Mouse (Mus musculus) lung, embryonic 16.5 days (tissue): ENCODE results near the gene Sec14l1. TPM values are rescaled to one million over a fixed set of nuclear protein-coding genes. Genes with fewer than 3 reads are reported as not detected.
A peak's percentile ranks its signal among the peaks of the same experiment; 100 is the strongest.

ENCODE experiments used
- ATAC-seq: fragments of 200-750 bp; cut with Nextera tagmentation; 2 replicates; pipeline ENCODE4 v1.8.0; 2017; ENCODE audit warnings: low read depth, mild to moderate bottlenecking, moderate library complexity
- H3K27ac ChIP-seq: fragments of 300-500 bp; sonication (generic); 2 replicates; pipeline ENCODE4 v1.5.1; 2014; ENCODE audit warnings: mild to moderate bottlenecking, control low read depth, low read length
- H3K27me3 ChIP-seq: fragments of 300-500 bp; sonication (generic); 2 replicates; pipeline ENCODE4 v1.6.1; 2014; ENCODE audit warnings: low read depth, low read length, mixed read lengths; ENCODE audit not compliant: control insufficient read depth, insufficient read depth
- H3K36me3 ChIP-seq: fragments of 300-500 bp; sonication (generic); 2 replicates; pipeline ENCODE4 v1.6.1; 2014; ENCODE audit warnings: low read length; ENCODE audit not compliant: control insufficient read depth, insufficient read depth
- H3K4me1 ChIP-seq: fragments of 300-500 bp; sonication (generic); replicated peaks from 2 replicates; pipeline ENCODE4 v1.6.1; 2014; ENCODE audit warnings: low read length, mixed read lengths; ENCODE audit not compliant: control insufficient read depth, insufficient read depth
- H3K4me2 ChIP-seq: fragments of 300-500 bp; sonication (generic); 2 replicates; pipeline ENCODE4 v1.6.1; 2014; ENCODE audit warnings: low read depth, low read length, control low read depth
- H3K4me3 ChIP-seq: fragments of 300-500 bp; sonication (generic); 2 replicates; pipeline ENCODE4 v1.5.1; 2014; ENCODE audit warnings: mild to moderate bottlenecking, low read length, control low read depth
- H3K9ac ChIP-seq: fragments of 300-500 bp; sonication (generic); 2 replicates; pipeline ENCODE4 v1.6.1; 2014; ENCODE audit warnings: low read length, control low read depth
- H3K9me3 ChIP-seq: fragments of 300-500 bp; sonication (generic); 2 replicates; pipeline ENCODE4 v1.6.1; 2016; ENCODE audit warnings: low read length; ENCODE audit not compliant: control insufficient read depth
- WGBS: fragments of 180-500 bp; shearing (Covaris S2); extraction: QIAGEN DNeasy Blood & Tissue Kit; methylation state at CpG from one replicate; pipeline ENCODE4 v1.1.7; 2014; 5-methylcytosine and 5-hydroxymethylcytosine counted together
- polyA plus RNA-seq: library from polyadenylated mRNA; unstranded; fragments of >200 nt; fragmentation: Nextera tagmentation; extraction: Ambion mirVana; gene quantifications from 2 replicates; pipeline ENCODE4 v1.2.1, GENCODE M21; 2015

Gene Sec14l1
- polyA plus RNA-seq, 1 experiment from 2014 or later: 76.5 TPM

DNA sequence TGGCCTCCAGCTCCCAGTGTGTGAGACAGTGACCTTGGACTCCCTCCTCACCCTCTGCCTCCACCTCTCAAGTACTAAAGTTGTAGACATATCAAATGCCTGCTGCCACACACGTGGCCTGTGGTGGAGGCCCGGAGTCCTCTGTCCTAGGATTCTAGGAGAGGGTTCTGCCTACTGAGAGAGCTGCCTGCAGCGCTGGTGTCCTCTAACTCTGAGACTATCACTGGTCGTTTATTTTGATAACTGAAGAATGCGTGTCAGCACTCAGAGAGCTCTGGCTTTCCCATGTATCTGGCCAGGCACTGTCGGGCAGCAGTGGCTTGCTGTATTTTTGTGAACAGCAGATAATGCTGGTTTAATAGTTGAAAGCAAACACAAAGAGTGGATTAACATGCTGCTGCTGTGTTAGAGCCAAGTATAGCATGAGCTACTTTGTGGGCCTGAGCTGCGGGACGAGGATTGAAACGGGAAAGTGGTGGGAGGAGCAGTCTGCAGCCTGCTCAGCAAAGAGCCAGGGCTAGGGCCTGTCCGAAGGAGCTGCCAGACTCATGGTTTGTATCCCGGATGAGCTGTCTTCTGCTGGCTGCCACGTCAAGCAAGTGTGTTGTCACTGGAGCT is 13.1 kb downstream of the Sec14l1 start:
- ATAC-seq: peak; percentile 69
- no peak overlapping the region for H3K4me3 ChIP-seq
- no peak overlapping the region for H3K9ac ChIP-seq
- H3K27ac ChIP-seq: peak overlapping the region; percentile 72
- no peaks in the 10 kb centered on the region for H3K27me3 ChIP-seq
- no peaks in the 10 kb centered on the region for H3K9me3 ChIP-seq
- 16% methylated on average over 12 of the region's 12 CpGs for WGBS
- H3K4me1 ChIP-seq: peaks cover 46% of the 10 kb centered on the region
- H3K4me2 ChIP-seq: no peak overlapping the region
- 0 out of 2 replicates have a peak, but pooled peaks cover 6% of the 10 kb centered on the region for H3K36me3 ChIP-seq

DNA sequence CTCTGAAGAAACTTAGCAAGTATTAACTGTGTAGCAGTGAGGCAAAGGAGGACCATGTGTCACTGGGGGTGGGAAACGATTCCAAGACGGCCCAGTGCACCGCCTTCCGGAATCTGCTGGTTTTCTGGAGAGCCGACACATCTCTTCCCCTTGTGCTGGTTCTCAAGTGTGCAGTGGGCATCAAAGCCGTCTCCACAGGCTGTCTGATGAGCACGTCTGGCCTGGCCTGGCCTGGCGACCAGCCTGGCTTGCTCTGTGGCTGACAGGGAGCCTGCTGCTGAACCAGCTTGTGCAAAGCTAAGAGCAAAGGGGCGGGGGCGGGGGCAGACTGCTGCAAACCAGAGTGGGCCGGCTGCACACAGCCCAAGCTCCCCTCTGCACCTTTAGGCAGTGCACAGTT is 14.5 kb downstream of the Sec14l1 start:
- H3K9ac ChIP-seq: peak overlapping the region; percentile 33; the same call in 1 of the 2 replicates

DNA sequence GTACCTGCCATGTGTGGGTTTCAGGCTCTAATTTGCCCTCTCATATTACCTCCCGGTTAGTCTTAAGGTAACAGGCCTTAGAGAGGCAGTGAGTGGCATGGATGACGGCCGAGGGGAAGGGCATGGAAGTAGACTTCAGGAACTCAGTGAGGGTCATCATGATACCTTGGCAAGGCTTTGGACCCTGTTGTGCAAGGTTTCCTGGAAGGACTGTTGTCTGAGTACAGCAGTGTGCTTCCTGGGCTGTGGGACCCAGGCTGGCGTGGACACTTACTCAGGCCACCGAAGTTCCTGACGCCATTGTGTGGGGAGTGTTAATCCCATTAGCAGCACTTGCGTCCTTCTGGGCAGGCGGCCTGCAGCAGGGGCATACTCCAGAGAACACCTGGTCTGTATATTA is 15.1 kb downstream of the Sec14l1 start:
- no peak for ATAC-seq
- H3K27ac ChIP-seq: no peak overlapping the region; the same call in 1 of the 2 replicates
- peaks cover 48% of the 10 kb centered on the region for H3K4me1 ChIP-seq
- WGBS: 74% methylated on average over 8 of the region's 8 CpGs
- H3K4me2 ChIP-seq: no peak overlapping the region
- no peaks in the 10 kb centered on the region for H3K9me3 ChIP-seq
- H3K27me3 ChIP-seq: no peaks in the 10 kb centered on the region
- H3K9ac ChIP-seq: peak overlapping the region; percentile 33
- H3K36me3 ChIP-seq: 0 out of 2 replicates have a peak, but pooled peaks cover 6% of the 10 kb centered on the region
- no peak overlapping the region for H3K4me3 ChIP-seq

More for the DNA sequence above, 14.5 kb downstream of the Sec14l1 start:
- Histone ChIP-seq H3K4me3 (no peak overlapping the region), H3K36me3 (0 out of 2 replicates have a peak, but pooled peaks cover 6% of the 10 kb centered on the region), H3K4me1 (peaks cover 42% of the 10 kb centered on the region), H3K27ac (no peak overlapping the region), H3K4me2 (no peak overlapping the region), H3K9me3 (no peaks in the 10 kb centered on the region), H3K27me3 (no peaks in the 10 kb centered on the region)
- 46% methylated on average over 11 of the region's 11 CpGs for WGBS
- peak; percentile 21; the same call in 1 of the 2 replicates for ATAC-seq

DNA sequence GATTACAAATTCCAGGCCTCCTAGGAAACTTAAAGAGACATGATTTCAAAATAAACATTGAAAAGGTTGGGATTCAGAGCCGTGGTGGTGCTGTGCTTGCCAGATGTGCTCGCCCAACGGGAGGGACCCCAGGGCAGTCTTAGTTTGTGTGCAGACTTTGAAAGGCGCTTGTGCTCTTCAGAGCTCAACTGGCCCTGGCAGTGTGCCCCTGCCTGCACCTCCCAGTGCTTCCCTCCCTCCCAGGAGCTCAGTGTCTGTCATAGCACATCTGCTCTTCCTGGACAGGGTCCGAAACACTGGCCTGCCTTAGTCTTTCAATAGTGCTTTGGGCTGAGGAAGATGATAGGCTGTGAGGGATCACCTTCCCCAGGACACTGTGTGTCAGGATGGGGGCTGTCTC is 15.9 kb downstream of the Sec14l1 start:
- no peak overlapping the region for H3K4me2 ChIP-seq
- WGBS: 32% methylated on average over 5 of the region's 5 CpGs
- peak; percentile 21; the same call in 1 of the 2 replicates for ATAC-seq
- H3K4me1 ChIP-seq: peaks cover 56% of the 10 kb centered on the region
- no peak overlapping the region; the same call in 1 of the 2 replicates for H3K9ac ChIP-seq
- peak overlapping the region; percentile 36 for H3K27ac ChIP-seq
- H3K9me3 ChIP-seq: no peaks in the 10 kb centered on the region
- no peak overlapping the region for H3K4me3 ChIP-seq
- H3K27me3 ChIP-seq: no peaks in the 10 kb centered on the region
- 0 out of 2 replicates have a peak, but pooled peaks cover 2% of the 10 kb centered on the region for H3K36me3 ChIP-seq

DNA sequence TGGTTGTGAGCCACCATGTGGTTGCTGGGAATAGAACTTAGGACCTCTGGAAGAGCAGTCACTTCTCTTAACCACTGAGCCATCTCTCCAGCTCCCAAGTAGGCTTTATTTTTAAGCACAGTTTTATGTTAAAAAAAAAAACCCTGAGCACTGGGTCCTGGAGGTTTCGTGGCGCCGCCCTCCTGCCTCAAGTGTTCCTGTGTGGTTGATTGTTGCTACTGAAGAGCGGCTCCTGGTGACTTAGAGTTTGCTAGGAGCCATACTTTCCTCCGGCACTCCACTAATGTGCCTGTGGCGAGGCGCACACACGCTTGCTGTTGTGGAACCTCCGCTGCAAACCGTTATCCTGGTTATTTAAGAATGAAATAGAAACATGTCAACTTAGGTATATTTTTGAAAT is 16.5 kb downstream of the Sec14l1 start:
- H3K9ac ChIP-seq: no peak overlapping the region
- H3K4me2 ChIP-seq: no peak overlapping the region
- no peaks in the 10 kb centered on the region for H3K36me3 ChIP-seq
- H3K9me3 ChIP-seq: no peaks in the 10 kb centered on the region
- H3K27ac ChIP-seq: no peak overlapping the region
- H3K4me3 ChIP-seq: no peak overlapping the region
- no peaks in the 10 kb centered on the region for H3K27me3 ChIP-seq
- no peak for ATAC-seq
- H3K4me1 ChIP-seq: peaks cover 57% of the 10 kb centered on the region
- 86% methylated on average over 10 of the region's 10 CpGs for WGBS

DNA sequence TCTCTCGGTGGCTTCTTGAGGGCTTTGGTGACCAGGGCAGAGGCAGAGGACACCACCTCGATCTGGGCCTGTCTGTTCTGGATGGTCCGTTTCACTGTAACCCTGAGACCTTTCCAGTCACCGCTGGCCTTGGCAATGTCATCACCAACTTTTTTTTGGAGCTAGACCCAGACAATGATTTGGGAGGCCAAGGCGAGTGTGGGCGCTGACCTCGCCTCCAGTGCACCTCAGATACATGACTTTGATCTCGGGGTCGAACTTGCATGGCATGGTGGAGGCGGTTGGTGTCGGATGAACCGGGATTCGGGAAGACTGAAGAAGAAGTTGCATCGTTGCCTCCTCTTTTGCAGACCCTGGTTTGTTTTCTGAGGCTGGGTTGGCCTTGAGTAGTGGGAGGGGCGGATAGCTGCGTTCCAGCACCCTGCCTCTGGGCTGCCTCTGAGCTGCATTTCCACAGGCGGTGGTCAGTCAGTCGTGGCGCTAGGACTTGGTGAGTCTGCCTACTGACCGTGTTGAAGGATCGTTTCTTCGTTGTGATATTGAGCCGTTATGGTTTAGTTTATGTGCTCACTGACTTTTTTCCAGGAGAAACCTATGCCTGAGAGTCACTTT is 19.9 kb downstream of the Sec14l1 start:
- no peak overlapping the region for H3K4me3 ChIP-seq
- peak overlapping the region; percentile 52 for H3K27ac ChIP-seq
- H3K4me2 ChIP-seq: no peak overlapping the region; the same call in 1 of the 2 replicates
- peak; percentile 42; the same call in 1 of the 2 replicates for ATAC-seq
- H3K9me3 ChIP-seq: no peaks in the 10 kb centered on the region
- H3K9ac ChIP-seq: no peak overlapping the region; the same call in 1 of the 2 replicates
- no peaks in the 10 kb centered on the region for H3K27me3 ChIP-seq
- H3K36me3 ChIP-seq: no peaks in the 10 kb centered on the region
- H3K4me1 ChIP-seq: peaks cover 32% of the 10 kb centered on the region
- WGBS: 59% methylated on average over 23 of the region's 23 CpGs

DNA sequence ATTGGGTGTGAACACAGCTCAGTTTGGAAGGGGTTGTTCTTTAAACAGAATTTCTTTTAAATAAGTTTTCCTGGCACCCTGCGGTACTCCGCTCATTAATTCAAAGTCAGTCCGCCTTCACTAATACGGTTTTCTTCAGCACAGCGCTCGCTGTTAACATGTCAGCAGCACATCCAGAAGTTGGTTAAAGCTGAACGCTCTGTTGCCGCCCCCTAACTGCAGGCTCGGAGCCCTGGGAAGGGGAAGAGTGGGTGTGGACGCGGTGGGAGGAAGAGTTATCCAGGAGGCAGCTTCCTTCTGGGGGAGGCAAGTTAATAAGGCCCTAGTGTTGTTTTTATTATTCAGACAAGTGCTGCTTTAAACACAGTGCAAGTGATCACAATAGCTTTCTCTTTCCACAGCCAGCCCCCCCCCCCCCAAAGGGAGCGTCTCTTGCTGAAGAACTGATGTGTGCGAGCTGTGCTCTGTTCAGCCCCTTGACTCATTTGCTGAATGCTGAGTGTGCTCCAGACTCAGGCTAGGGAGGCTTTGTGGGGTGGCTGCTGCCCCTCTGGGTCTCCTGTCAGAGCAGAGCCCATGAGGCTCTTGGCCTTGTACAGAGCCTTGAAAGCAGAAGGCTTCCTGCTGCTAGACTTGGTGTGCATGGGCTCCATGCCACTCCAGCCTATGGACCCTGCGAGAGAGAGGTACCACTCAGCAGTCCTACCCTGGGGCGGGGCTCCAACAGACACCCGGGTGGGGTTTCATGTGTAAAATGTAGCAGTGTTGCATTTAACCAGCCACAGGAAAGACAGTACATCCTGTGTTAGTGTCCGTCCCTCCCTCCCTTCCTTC is 20.7 kb downstream of the Sec14l1 start:
- WGBS: 35% methylated on average over 17 of the region's 17 CpGs
- no peaks in the 10 kb centered on the region for H3K27me3 ChIP-seq
- peak; percentile 53 for ATAC-seq
- H3K36me3 ChIP-seq: no peaks in the 10 kb centered on the region
- peak overlapping the region; percentile 36; the same call in 1 of the 2 replicates for H3K9ac ChIP-seq
- H3K4me1 ChIP-seq: peaks cover 25% of the 10 kb centered on the region
- no peak overlapping the region for H3K4me3 ChIP-seq
- peak overlapping the region; percentile 22; the same call in 1 of the 2 replicates for H3K4me2 ChIP-seq
- no peaks in the 10 kb centered on the region for H3K9me3 ChIP-seq
- H3K27ac ChIP-seq: peak overlapping the region; percentile 90

DNA sequence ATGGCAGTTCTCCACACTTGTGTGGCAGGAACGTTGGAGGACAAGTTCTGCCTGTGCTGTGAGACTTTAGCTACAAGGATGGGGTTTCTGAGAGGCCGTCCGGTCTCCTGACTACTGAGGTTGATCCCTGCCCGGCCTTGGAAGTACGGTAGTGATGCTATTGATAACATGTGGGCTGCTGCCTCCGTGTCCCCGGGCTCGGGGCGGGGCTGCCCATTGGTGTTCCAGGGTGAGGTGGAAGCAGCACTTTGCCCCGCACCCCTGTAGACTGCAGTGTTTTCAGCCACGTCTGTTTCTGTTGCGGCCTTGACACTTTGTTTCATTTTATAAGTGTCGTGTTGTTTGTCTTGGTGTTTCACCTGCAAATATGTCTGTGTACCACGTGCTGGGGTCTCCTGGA is 21.9 kb downstream of the Sec14l1 start:
- Histone ChIP-seq H3K27me3 (no peaks in the 10 kb centered on the region), H3K27ac (peak overlapping the region; percentile 41; the same call in 1 of the 2 replicates), H3K9me3 (no peaks in the 10 kb centered on the region), H3K4me3 (no peak overlapping the region), H3K4me1 (peaks cover 19% of the 10 kb centered on the region), H3K9ac (no peak overlapping the region), H3K4me2 (no peak overlapping the region), H3K36me3 (peaks cover under 1% of the 10 kb centered on the region; the same call in 1 of the 2 replicates)
- WGBS: 71% methylated on average over 14 of the region's 14 CpGs
- no peak for ATAC-seq
